Mouse (Mus musculus) heart, adult 18-20 months (tissue): Measurements from ENCODE around the gene Sirt4. TPM values are rescaled to one million over a fixed set of nuclear protein-coding genes. Genes with fewer than 3 reads are reported as not detected.
"Not testable (repeated sequence)": the region's sequence is repeated elsewhere in the genome, so short reads cannot be mapped to it uniquely, and the experiment has no call there.

Experiments
- DNase-seq, 2 experiments: peaks; one replicate each; pipeline ENCODE4 v3.0.0; 2021 to 2022; ENCODE audit warnings: mixed read lengths in 1 of 2
- total RNA-seq, 2 experiments: library from RNA; stranded (reverse); gene quantifications; 2 replicates each; pipeline ENCODE4 v1.2.3; 2021

Sirt4 gene
- total RNA-seq, 2 experiments from 2014 or later: 13.6 to 19.5 TPM

- peak; percentile 84 to 92 for DNase-seq
Observed at GRCm38 (mm10) chr5:115514896-115515587, 30.5 kb upstream of the Sirt4 start.

GRCm38 (mm10) chr5:115514346-115514745 is 29.8 kb upstream of the Sirt4 start:
- peak in 1 of 2 experiments; percentile 20 for DNase-seq

GRCm38 (mm10) chr5:115513721-115514120 is 29.2 kb upstream of the Sirt4 start:
- peak in 1 of 2 experiments; percentile 67 for DNase-seq

DNA sequence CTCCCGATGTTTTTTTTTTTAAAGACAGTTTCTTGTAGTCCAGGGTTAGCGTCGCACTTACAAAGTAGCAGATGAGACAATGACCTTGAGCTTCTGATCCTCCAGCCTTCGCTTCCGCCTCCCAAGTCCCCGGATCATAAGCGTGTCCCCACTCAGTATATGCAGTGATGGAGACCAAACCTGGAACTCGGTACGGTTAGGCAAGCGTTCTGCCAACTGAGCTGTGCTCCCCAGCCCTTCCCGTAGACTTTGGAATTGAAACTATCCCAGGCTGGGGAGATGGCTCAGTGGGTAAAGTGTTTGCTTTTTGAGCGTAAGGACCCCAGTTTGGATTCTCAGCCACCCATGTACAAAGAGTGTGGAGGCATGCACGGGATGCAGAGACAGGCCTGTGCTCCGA is 28.7 kb upstream of the Sirt4 start:
- DNase-seq: no peak

DNA sequence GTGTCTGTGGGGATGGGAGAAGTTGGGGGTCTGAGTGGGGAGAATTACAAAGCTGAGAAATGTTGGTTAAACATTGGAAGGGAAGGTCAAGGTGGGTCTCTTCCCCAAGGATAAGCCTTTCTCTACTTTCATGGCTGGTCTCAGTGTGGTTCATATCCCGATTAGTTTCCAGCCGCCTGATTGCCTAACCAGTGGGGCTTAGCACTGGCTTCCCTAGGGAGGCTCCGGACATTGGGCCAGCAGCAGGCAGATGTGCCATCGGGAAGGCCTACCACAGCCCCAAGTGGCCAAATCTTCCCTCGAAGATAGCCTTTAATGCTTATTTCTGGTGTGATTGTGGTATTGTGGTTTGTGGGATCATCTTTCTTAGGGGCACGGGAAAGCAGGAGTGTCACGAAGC is 27.9 kb upstream of the Sirt4 start:
- DNase-seq: no peak

DNA sequence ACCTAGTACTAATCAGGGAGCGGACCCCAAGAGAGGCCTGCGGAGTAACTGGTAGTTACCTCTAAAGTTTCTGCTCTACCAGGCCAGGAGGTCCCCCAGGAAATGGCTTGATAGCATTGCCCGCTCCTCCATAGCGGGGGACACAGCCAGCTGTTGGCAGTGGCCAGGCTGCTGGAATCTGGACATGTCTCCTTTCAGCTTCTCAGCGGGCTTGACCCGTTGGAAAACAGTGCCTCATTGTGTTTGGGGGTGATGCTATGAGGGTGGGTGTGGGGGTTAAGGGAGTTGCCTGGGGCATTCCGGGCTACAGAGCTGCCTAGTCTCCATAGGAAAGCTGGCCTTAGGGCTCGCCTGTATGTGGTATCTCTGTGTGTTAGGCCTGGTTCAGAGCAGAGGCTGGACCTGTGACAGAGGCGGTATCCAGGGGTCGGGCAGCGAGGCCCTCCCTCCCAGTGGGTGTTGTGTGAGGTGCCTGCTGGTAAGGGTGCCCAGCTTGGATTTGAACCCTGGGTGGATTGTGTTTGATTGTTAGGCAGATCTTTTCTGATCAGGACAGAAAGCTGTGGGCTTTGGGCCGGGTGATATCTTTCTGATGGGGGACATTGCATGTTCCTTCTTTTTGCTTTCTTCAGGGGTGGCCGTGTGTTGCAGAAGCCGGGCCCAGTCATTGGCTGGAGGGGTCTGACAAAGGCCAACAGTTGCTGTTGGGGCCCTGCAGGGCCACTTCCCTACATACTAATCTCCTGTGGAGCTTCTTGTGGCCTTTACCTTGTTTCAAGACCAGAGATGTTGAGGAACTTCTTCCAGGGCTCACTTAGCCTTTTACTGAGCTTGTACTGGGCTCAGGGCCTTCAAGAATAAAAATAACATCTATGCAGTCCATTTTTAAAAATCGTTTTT is 25.5 kb upstream of the Sirt4 start:
- DNase-seq: no peak

GRCm38 (mm10) chr5:115509321-115509761 is 24.8 kb upstream of the Sirt4 start:
- DNase-seq: peak; percentile 69 to 75

DNA sequence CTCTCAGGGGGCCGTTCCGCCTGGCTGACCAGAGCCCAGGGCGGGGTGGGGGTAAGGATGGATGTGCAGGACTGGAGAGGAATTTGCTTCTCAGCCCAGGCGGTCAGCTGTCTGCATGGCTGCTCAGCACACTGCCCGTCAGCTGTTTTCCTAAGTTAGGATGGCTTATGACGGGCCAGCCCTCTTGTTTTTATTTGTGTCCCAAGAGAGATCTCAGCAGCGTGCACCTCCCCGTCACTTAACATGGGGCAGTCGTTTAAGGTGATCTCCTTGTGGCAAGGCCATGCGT is 24.3 kb upstream of the Sirt4 start:
- DNase-seq: peak; percentile 72 to 75

GRCm38 (mm10) chr5:115507981-115508858 is 23.7 kb upstream of the Sirt4 start:
- DNase-seq: peak; percentile 73 to 77

DNA sequence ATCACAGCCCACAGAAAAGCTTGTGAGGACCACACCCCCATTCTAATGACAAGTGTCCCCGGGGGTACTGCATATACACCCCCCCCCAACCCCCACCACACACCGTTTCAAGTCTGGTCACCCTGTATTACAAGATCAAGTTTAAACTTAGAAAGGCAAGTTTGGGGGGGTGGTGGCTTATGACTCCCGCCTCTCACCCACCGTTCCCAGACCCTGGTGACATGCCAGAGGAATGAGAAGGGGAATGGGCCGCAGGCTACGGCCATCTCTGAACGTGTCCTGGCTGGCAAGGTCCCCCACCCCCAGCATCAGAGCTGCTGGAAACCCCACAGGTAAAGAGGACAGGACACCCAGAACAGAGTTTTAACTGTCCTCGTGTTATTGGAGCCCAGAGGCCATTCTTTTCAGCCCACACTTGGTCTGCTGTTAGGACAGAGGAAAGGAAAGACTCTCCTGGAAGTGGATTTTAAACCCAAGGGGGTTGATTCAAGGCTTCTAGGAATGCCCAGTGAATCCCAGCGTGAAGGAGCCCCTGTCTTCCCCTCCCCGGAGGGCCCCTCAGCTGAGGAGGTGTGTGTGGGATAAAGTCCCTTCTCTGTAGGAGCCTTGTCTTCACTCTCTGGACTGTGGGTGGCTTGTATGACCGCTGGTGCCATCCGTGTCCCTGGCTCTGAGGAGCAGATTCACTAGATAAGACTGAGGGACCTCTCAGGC is 22.9 kb upstream of the Sirt4 start:
- DNase-seq: no peak

DNA sequence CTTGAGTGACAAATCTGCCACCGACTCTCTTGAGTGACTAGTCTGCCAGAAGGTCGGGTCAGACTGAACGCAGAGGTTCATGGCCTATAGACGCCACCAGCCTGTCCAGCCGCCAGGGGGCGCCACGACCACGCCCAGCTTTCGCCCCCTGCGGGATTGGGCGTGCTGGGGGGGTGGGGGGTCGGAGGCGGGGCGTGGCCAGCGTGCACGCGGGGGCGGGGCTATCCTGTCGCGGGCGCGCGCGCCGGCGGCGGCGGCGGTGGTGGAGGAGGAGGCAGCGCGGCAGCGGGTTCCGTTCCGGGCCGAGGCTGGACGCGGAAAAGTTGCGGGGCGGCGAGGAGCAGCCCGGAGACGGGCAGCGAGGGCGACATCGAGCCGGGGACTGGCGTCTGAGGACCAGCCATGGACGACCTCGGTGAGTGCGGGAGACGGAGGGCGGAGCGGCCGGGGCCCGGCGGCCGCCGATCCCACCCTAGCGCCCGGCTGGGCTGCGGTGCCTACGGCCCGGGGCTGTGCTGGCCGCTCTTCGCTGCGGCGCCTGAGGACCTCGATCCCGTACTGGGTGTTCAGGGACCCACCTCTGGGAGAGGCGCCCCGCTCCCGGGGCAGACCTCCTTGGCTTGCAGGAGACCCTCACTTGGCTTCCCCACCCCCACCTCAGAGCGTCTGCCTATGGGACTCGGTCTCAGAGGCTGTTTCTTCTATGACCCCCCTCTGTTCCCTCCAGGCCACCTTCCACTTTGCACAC is 22.1 kb upstream of the Sirt4 start, which contains the start of gene Pxn:
Gene Pxn (plus strand): TSS at position 223 of the 748 bp plus-strand sequence.
- peak; percentile 93 to 95 for DNase-seq

- not testable (repeated sequence) for DNase-seq
Observed at GRCm38 (mm10) chr5:115505617-115506016, 21.1 kb upstream of the Sirt4 start.

GRCm38 (mm10) chr5:115503035-115503434 is 18.5 kb upstream of the Sirt4 start:
- DNase-seq: no peak

DNA sequence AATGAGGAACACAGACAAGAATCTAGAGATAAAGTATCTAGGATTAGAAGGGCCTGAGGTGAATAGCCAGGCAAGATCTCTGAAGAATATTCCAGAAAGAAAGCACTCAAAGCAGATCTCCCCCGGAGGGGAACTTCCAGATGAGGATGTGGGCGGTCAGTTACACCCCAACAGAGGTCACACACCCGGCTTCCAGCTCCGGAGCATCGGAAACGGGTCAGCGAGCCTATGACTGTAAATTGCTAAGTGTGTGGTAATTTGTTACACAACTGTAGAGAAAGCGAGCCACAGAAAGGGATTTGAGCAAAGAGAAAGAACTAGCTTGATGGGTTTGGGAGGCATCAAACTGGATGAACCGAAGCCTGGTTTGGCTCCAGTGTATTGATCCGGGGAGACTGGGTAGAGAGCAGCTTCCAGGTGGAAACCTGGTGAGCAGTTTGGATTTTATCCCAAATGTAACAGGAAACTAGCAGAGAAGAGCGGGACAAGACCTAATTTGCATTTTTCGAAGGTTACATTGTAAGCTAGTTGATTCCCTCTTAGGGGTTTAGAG is 15.9 kb upstream of the Sirt4 start:
- peak in 1 of 2 experiments; percentile 80 for DNase-seq

GRCm38 (mm10) chr5:115498307-115499240 is 14.0 kb upstream of the Sirt4 start:
- no peak for DNase-seq

DNA sequence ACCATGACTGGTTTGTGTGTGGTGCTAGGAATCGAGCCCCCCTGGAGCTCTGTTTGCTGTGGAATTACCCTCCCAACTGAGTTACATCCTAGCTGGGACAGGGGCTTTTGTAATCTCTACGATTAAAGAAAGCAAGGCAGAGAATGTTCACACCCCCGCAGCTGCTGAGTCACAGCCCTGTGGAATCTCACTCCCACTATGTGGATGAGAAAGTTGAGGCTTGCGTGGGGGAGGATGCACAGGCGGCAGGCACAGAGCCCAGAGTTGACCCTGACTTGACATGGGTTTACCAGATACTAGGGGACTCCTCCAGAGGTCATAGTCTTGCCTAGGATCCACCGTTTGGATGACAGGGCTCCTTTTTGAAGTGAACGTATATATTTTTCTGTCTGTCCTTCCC is 12.5 kb upstream of the Sirt4 start:
- no peak for DNase-seq

GRCm38 (mm10) chr5:115495618-115496017 is 11.1 kb upstream of the Sirt4 start:
- not testable (repeated sequence) for DNase-seq

GRCm38 (mm10) chr5:115493441-115493840 is 8.9 kb upstream of the Sirt4 start:
- no peak for DNase-seq

- DNase-seq: no peak
Observed at GRCm38 (mm10) chr5:115492711-115493335, 8.3 kb upstream of the Sirt4 start.
